Mouse (Mus musculus) cerebellum, postnatal 4 days (tissue): ENCODE data around the gene Stat2.

Experiments
- DNase-seq, 2 experiments: peaks; one replicate each; pipeline ENCODE4 v3.0.0; 2022; ENCODE audit warnings: low spot score in 2 of 2, mixed read lengths in 1 of 2

Stat2 gene

DNA sequence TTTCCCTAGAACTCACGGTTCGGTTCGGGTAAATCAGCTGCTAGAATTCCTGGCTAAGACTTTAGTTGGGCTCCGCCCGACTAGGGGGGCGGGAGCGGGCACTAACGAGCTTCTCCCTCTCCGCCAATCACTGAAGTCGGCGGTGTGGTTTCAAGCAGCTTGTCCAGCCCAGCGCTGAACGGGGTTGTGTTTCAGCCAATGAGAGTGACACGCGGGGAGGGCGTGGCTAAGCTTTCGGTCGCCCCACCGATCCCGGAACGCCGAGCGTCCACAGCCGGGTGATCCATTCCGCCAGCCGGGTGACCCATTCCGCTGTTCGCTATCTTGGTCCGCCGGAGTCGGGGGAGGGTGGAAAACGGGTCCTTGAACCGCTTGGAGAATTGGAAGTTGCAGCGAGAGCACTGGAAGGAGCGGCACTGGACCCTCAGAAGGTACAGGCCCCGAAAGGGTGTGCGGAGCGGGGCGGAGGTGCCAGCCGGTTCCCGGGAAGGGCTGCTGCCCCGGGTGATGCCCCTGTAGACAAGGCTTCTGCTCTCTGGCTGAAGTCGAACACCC is at the start of gene Stat2:
Gene Stat2, plus strand, starts transcription at position 273 of the 555 bp plus-strand sequence.
- peak; percentile 80 to 92 for DNase-seq

DNA sequence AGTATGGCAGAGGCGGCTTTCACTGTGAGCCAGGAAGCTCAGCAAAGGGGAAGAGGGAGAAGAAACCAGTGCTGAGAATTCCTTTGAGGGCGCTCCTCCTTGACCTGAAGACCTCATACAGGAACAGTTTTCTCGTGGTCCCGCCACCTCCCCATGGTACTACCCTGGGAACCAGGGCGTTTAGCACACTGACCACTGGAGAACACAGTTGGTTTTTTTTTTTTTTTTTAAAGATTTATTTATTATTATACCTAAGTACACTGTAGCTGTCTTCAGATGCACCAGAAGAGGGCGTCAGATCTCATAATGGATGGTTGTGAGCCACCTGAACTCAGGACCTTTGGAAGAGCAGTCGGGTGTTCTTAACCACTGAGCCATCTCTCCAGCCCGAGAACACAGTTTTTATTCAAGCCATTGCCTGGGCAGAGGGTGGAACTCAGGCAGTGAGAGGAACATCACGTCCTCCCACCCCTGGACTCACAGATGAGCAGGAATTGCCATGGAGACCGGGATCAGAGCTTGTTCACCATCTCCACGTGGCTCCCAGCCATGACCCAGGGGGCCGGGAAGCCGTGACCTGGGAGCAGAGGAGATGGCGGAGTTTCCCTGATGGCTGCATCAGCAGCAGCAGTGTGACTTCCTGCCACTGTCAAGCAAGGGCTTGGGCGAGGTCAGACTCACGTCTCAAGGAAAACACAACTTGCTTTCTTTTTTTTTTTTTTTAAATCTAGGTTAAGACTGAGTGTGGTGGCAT is 48.6 kb upstream of the Stat2 start:
- DNase-seq = no peak

DNA sequence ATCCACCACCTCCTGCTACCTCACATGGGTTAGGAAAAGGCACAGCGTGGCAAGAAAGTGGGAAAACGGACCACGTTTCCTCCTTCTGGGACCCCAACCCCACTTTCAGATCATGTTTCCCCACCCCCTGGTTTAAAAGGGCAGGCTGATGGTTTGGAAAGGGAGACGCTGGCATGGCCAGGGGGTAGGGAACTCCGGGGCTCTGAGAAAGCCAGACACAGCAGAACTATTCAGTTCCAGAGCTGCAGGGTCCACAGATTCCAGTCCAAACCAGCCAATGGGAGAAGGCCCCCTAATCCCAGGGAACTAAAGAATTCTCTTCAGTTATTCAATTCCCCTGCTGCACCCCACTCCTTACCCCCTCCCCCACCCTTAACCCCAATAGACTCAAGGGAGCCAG is 45.3 kb upstream of the Stat2 start:
- no peak for DNase-seq

DNA sequence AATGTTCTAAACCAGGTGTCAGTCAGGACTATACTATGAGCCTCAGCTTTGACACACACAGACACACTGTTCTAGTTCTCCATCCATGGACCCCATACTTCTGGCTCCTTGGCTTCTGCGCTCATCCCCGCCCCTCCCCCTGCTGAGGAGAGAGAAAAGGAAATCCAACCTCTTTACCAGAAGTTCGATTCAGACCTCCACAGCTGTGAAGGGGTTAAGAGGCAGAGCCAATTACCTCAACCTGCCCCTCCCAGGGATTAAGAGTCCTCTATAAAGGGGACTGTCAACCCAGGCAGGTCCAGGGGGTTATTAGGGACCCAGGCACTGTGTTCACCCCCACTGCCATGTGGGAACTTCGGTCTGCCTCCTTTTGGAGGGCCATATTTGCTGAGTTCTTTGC is 44.8 kb upstream of the Stat2 start, which contains the start of gene Mip:
Gene Mip, plus strand, starts transcription at position 301 of the 400 bp plus-strand sequence.
- DNase-seq = no peak

DNA sequence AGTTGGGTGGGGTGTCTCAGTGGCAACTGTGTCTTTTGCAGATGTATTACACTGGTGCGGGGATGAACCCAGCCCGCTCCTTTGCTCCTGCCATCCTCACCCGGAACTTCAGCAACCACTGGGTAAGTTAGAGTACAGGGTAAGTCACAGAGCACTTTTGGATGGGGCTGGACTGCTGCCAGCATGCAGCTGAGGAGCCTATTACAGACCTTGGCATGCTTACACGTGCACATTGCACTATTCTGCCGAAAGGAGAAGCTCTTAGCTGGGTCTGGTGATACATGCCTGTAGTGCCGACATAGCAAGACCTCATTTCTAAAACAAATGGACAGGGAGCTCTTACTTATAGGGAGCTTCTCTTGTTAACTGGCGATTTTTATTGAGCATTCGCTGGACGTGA is 42.8 kb upstream of the Stat2 start:
- DNase-seq = no peak

DNA sequence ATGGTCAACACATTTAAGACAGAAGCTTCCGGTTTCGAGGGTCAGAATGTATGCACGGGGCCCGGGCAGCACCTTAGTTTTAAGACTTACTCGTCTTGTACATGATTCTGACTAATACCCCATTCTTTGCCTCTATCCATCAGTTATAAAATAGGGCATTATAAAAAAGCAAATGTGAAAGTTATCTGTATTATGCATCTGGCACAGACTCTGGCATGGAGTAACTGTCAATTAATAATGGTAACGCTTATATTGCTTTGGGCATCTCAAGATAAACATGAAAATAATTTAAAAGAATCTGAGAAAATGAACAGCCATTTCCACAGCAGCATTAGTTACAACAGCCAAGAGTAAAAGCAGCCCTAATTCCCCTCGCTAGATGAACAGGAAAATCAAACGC is 42.4 kb upstream of the Stat2 start:
- DNase-seq = no peak

DNA sequence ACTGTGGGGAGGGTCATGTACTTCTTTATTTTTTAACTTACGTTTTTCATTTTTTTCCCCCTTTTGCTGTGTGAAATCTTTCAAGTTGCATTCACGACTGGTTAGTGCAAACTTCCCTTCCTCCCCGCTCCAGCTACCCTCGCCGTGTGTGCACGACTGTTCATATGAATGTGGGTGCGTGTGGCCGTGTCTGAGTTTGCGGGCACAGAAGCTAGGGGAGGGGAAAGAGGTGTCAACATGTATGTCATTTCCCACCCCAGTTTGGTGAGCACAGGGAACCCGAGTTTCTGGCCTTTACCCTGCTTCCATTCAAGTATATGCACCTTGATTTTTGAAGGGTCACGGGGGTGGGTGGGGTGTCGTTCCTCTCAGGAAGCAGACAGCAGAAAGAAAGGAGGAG is 39.8 kb upstream of the Stat2 start:
- no peak for DNase-seq

DNA sequence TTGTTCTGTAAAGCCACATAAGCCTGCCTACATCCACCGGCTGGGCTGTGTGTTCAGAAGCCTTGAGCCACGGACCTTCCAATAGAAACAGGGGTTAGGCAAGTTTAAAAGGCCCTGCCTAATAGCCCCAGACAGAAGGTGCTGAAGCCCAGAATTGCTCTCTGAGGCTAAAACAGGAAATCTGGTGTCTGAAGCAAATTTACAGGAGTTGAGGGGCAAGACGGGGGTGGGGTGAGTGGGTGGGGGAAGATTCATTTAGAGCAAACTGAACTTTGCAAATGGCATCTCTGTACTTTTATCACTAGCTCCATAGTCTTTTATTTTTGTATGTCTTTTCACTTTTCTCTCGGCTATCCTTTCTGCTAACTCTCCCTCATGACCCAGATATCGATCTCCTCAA is 39.2 kb upstream of the Stat2 start:
- DNase-seq = no peak

DNA sequence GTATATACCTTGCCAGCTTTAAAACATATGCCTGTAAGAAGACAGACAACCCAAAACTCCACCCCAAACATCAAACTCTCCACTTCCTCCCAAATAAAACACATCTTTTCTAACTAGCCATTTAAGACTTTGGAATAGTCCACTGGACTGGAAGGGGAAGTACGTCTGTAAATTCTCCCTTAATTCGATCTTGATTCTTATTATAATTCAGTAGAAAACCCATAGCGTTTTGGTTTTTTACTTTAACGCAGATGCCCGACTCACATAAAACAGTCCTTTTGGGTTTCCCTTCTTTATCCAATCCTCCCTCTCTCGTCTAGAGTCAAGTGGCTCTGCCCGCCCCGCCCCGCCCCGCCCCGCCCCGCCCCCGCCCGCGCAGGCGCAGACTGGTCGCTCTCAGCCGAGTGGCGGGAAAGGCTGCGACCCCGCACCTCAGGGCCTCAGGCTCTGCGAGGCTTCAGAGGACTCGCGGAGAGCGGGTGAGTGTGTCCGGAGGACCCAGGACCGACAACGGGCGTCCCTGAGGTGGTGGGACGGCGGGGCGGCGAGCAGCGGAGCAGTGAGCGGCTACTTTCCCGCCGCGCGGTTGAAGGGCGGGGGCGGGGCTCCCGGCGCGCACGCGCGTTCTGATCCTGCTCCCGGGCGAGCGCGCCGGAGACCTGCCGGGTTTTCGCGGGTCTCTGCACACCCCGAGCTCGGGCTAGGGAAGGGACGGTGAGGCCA is 38.5 kb upstream of the Stat2 start, which contains the start of gene Timeless:
Gene Timeless, plus strand, starts transcription at position 369 of the 723 bp plus-strand sequence.
- peak; percentile 70 to 86 for DNase-seq

DNA sequence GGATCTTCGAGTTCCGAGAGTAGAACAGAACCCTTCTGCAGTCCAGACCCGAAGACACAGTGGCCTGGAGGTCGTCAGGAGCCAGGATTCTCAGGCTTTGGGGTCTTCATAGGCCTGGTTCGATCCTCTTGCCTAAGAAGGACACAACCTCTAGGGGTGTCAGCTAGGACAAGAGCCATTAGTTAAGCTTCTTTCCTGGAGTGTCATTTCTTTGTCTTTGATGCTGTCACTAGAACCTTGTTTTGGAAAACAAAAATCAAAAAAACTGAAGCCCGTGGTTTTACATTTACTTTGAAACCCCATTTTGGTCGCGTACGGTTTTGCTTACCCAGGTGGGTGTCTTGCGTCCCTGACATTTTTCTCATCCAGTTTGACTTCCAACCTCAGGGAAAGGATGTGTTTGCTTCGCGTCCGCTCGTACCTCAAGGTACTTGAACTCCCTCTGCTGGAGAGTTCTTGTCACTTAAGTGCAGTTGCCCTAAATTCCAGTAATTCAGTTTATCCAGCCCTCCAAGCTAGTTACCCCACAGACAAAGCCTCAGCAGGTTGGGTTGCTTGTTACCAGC is 37.9 kb upstream of the Stat2 start:
- peak in 1 of 2 experiments; percentile 38 for DNase-seq

DNA sequence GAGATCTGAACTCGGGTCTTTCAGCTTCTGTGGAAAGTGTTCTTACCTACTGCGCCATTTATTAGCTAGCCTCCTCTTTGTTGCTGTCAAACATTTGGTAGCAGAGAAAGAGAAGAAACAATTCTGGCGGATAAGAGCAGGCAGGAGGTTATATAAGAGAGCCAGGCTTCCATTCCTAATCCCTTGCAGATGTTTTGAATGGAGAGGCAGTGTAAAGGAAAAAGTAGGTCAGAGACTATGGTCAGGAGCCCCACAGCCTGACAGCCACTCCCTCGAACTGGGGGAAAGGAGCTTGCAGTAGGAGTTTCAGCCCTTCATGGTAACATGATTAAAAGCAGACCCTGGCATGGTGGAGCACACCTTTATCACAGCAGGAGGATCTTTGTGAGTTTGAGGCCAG is 34.0 kb upstream of the Stat2 start:
- no peak for DNase-seq

DNA sequence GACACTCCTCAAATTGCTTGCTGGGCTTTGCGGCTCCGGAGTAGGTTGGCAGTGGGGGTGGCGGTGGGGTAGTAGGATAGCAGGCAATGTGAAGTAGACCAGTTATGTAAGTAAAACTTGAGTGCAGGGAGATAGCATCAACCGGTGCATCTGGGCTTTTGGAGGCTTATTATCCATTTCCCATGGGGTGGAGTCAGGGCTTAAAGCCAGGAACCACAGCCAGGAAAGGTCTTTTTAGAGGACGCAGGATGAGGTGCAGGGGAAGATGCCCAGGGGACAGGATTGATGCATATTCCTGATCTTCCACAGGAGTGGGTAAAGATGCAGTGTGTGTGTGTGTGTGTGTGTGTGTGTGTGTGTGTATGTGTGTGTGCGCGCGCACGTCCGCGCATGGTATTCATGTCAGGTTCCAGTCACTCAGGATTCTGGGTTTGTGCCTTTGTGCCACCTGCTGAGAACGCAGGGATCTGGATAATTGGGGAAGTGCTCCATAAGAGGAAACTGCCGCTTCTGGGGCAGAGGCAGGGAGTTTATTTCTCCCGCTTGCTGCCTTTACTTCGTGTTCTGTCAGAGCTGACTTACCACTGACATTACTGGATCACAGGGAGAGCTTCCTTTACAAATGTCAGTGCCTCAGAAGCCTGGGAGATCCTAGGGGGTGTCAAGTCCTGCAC is 32.4 kb upstream of the Stat2 start:
- no peak for DNase-seq

DNA sequence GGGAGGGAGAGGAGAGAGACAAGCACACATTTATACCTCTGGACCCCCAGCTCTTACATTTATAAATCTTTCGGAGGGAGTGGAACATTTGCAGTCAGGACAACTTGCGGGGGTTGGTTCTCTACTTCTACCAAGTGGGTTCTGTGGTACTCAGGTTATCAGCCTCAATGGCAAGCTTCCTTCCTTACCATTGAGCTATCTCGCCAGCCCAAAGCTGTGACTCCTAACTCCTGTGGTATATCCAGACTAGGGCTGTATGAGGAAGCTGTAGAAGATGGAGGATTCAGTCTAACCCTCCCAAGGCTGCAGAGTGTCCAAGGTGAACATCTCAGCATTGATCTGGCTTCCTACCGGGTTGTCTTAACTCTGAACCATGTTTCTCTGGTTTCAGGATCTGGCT is 31.2 kb upstream of the Stat2 start:
- DNase-seq = no peak

DNA sequence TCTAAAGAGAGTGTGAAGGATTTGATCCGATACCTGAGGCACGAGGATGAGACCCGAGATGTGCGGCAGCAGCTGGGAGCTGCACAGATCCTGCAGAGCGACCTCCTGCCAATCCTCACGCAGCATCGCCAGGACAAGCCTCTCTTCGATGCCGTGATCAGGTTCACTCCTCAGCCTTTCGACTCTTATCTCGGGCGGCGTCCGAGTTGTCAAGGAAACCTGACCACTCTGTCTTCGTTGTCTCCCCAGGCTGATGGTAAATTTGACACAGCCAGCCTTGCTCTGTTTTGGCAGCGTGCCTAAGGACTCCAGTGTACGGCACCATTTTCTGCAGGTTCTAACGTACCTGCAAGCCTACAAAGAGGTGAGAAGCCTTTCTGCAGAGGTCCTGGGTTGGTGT is 30.2 kb upstream of the Stat2 start:
- no peak for DNase-seq

DNA sequence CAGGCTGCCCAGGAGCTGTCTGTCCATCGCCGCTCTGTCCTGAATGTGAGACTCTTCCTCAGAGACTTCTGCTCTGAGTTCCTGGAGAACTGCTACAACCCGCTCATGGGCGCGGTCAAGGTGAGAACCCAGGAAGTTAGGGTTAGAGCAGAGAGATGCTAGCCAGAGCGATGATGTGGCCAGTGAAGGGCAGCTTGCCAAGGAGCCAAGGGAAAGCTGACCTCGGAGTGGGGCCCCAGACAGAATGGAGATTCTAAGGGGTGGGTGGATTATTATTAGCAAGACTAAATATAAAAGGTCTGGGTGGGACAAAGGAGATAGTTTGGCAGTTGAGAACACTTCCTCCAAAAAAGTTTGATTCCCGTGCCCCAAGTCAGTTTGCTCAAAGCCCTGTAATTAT is 27.1 kb upstream of the Stat2 start:
- DNase-seq = no peak

DNA sequence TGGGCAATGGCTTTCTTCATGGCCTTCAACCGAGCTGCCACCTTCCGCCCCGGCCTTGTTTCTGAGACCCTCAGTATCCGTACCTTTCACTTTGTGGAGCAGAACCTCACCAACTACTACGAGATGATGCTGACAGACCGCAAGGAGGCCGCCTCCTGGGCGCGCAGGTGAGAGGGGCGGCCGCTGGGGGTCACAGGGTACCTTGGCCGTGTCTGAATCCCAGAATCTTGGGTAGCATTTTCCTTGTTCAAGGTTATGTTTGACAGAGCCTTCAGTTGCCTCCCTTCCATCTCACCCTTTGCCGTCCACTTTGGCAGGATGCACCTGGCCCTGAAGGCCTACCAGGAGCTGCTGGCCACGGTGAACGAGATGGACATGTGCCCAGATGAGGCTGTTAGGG is 26.2 kb upstream of the Stat2 start:
- DNase-seq = no peak

DNA sequence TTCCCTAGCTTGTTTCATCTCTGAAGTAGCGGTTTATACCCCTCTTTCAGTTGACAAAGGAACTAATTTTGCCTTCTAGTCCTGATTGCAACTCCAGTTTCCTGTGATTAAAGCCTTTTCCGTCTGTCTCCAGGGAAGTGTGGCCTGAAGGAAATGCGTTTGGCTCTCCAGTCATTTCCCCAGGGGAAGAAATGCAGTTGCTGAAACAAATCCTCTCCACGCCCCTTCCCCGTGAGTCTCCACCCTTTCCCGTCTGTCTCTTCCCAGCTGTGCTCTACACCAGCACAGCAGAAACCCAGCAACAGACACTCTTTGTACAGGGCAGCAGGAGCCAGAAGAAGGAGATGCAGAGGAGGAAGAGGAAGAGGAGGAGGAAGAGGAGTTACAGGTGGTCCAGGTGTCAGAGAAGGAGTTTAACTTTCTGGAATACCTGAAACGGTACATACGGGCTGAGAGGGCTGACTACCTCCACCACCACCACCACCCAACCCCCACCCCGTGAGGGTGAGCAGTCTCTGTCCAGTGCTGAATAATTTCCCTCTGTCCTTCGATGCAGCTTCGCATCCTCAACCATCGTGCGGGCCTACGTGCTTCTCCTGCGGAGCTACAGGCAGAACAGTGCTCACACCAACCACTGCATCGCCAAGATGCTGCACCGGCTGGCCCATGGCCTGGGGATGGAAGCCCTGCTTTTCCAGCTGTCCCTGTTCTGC is 23.2 kb upstream of the Stat2 start:
- no peak for DNase-seq

DNA sequence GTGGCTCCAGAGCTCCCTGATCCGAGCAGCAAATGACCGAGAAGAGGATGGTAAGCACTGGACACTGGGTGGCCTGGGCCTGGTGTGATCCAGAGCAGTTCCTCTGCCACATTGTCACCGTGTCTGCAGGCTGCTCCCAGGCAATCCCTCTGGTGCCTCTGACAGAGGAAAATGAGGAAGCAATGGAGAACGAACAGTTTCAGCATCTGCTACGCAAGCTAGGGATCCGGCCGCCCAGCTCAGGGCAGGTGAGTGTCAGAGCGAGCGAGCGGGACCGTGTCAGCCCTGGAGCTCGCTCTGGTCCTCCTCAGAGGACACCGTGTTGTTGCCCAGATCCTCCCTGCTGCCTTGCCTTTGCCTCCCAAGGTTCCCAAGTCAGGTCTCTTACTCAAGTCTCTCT is 19.8 kb upstream of the Stat2 start:
- DNase-seq = no peak

DNA sequence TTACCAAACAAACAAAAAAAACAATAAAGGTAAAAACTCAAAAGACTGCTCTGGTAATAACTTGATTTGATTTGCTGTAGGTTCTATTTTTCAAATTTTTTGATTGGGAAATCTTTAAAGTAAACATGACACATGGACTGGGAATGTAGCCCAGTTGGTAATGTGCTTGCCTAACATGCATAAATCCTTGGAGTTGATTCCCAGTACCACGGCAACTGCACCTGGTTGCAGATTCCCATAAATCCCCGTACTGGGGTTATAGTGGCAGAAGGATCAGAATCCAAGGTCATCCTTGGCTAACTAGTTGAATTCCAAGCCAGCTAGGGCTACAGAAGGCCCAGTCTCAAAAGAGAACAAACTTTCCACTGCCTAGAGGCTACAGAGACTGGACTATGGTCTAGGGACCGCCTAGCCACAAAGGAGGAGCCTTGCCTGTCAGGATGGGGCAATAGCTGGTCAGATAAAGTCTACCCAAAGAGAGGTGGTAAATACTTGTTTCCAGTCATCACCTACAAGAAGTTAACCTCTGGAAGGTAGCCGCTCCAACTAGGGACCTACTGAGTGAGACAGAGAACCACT is 16.6 kb upstream of the Stat2 start, which contains the start of gene Apon:
Gene Apon, plus strand, starts transcription at position 420 of the 579 bp plus-strand sequence.
- no peak for DNase-seq

DNA sequence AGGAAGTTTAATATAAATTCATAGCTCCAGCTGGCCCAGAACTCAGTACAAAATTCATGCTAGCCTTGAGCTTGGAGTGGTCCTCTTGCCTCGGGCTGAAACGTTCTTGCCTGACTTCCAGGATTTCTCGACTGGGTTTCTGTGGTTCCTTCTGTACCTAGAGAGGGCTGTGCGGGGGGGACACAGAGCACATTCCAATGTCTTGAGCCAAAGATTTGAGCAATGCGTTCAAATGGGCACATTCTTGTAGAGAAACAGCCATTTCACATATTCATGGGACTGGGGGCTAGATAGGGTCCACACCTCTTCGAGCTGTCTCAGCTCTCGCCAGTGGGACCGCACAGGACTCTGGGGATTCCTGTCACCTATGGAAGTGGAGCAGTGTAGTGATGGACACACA is 14.4 kb upstream of the Stat2 start:
- DNase-seq = no peak

DNA sequence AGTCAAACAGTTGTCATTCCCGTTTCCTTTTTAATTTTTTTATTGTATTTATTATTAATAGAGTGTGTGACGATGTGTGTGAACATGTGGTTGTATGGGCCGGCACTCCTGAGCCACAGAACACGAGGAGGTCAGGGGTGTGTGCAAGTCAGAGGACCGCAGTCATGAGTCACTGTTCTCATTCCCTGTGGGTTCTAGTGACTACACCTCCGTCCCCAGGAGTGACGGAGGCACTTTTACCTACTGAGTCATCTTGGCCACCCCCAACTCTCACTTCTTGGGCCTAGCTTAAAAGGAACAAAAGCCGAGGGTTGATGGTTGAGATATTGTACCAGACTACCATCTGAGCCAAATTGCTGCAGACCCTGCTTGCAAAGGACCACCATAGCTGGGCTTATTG is 14.0 kb upstream of the Stat2 start:
- no peak for DNase-seq
